Mouse (Mus musculus): Measurements from ENCODE around the gene Gm20532. TPM values are rescaled to one million over a fixed set of nuclear protein-coding genes. Genes with fewer than 3 reads are reported as not detected.

The Gm20532 gene
- polyA plus RNA-seq, 2 experiments = not detected

DNA sequence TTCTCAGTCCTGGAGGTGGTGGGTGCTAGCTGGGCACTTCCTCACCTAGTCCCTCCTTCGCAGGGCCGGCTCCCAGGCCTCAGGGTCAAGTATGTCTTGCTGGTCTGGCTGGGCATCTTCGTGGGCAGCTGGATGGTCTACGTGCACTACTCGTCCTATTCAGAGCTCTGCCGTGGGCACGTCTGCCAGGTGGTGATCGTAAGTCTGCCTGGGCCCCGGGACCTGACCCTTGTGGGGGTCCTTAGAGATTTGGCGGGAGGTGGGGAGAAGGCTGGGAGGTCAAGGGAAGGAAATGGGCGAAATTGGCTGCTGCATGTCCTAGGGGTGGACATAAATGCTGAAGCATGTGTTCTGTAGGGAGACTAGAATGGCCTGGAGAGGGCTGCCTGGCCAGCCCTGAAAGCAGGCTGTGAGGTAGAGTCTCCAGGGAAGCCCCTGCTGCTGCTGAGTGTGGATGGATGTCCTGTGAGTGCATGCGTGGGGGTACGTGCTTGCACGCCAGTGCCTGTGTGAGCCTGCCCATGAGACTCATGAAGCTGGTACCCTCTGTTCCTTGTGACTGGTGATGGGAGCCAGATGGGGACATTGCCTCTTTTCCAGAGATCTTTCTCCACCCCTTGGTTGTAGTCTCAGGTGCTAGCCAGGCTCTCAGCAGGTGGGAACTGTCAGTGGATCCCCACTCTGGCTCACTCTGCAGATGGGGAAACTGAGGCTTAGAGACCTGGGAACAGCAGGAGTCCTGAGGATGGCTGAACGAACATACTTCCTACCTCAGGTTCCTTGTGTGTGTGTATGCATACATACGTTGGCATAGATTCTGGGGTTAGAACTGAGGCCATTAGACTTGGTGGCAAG, 46.3 kb downstream of the Gm20532 start:
- H3K27me3 ChIP-seq (ENCODE audit: control insufficient read depth, insufficient read depth, low read length) = peaks cover 9% of the 10 kb centered on the region
- DNase-seq (ENCODE audit: low read depth in 3 of 3, low spot score in 3 of 3) (no peak), ATAC-seq (ENCODE audit: insufficient read depth) (no peak)
- TF ChIP-seq CTCF (IDR thresholded peaks at IDR 0.05; ENCODE audit: low read depth) (no peak), EP300 (IDR thresholded peaks at IDR 0.05; ENCODE audit: low read depth) (no peak)
- no peaks in the 10 kb centered on the region for H3K9me3 ChIP-seq (ENCODE audit: control insufficient read depth, low read length)
- 67% methylated on average over 16 of the region's 16 CpGs for WGBS (ENCODE audit: insufficient replicate concordance)
- no peak overlapping the region for H3K4me3 ChIP-seq (ENCODE audit: insufficient read depth in 1 of 2, low read depth in 2 of 2, low read length in 2 of 2)
- no peak overlapping the region for H3K27ac ChIP-seq
- no peak overlapping the region for H3K4me2 ChIP-seq (ENCODE audit: low read depth)
- peaks cover 17% of the 10 kb centered on the region for H3K36me3 ChIP-seq (replicated peaks; ENCODE audit: control insufficient read depth, insufficient read depth, low read depth)
- peaks cover 0 to 1% of the 10 kb centered on the region in 2 experiments; a peak in 1 of 4 replicates for H3K4me1 ChIP-seq (replicated peaks; ENCODE audit: control insufficient read depth in 2 of 2, insufficient read depth in 2 of 2, low read length in 1 of 2)
- no peak overlapping the region for H3K9ac ChIP-seq (replicated peaks)

GRCm38 (mm10) chr2:26633953-26634530, 47.6 kb downstream of the Gm20532 start:
- Histone ChIP-seq H3K27ac (no peak overlapping the region), H3K4me1 (replicated peaks; ENCODE audit: control insufficient read depth in 2 of 2, insufficient read depth in 2 of 2, low read length in 1 of 2) (peaks cover 7 to 14% of the 10 kb centered on the region in 2 experiments), H3K36me3 (replicated peaks; ENCODE audit: control insufficient read depth, insufficient read depth, low read depth) (peaks cover 22% of the 10 kb centered on the region), H3K4me2 (ENCODE audit: low read depth) (no peak overlapping the region), H3K9ac (replicated peaks) (no peak overlapping the region), H3K9me3 (ENCODE audit: control insufficient read depth, low read length) (no peaks in the 10 kb centered on the region), H3K27me3 (ENCODE audit: control insufficient read depth, insufficient read depth, low read length) (peaks cover under 1% of the 10 kb centered on the region; the same call in 1 of the 2 replicates), H3K4me3 (ENCODE audit: insufficient read depth in 1 of 2, low read depth in 2 of 2, low read length in 2 of 2) (no peak overlapping the region)
- WGBS (ENCODE audit: insufficient replicate concordance) = 50% methylated on average over 4 of the region's 4 CpGs
- ATAC-seq (ENCODE audit: insufficient read depth) = peak; percentile 8; the same call in 1 of the 2 replicates
- DNase-seq (ENCODE audit: low read depth in 3 of 3, low spot score in 3 of 3) = no peak
- no peak for TF ChIP-seq CTCF (IDR thresholded peaks at IDR 0.05; ENCODE audit: low read depth)
- TF ChIP-seq EP300 (IDR thresholded peaks at IDR 0.05; ENCODE audit: low read depth) = no peak

DNA sequence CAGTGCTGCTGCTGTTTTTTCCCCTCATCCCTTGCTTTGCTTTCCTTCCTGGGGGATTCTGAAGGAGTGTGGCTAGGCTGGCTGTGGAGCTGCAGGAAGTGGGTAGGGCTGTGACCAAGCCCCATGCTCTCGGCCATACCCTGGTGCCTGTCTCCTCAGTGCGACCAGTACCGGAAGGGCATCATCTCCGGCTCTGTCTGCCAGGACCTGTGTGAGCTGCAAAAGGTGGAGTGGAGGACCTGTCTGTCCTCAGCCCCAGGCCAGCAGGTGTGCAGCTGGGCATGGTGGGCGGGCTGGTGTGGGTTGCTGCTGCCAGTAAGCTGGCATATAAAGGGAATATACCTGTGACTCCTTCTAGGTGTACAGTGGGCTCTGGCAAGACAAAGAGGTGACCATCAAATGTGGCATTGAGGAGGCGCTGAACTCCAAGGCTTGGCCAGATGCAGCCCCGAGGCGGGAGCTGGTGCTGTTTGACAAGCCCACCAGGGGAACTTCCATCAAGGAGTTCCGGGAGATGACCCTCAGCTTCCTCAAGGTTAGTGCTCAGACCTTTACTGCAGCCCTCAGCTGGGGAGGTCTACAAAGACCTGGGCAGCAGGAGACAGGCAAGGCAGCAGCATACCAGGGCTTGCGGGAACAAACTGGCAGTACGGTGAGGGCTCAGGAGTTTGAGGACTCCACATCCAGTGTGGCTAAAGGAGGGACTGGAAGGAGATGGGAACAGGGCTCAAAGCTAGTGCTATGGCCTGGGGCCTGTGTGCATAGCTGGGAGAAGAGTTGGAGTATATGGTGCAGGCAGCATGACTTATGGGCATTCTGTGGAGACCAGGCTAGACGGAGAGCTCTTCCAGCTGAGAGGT, 48.4 kb downstream of the Gm20532 start:
- H3K27me3 ChIP-seq (ENCODE audit: control insufficient read depth, insufficient read depth, low read length) = no peaks in the 10 kb centered on the region
- no peak; the same call in 1 of the 2 replicates for ATAC-seq (ENCODE audit: insufficient read depth)
- no peak overlapping the region for H3K4me3 ChIP-seq (ENCODE audit: insufficient read depth in 1 of 2, low read depth in 2 of 2, low read length in 2 of 2)
- H3K9ac ChIP-seq (replicated peaks) = no peak overlapping the region
- 31% methylated on average over 12 of the region's 12 CpGs for WGBS (ENCODE audit: insufficient replicate concordance)
- H3K4me2 ChIP-seq (ENCODE audit: low read depth) = no peak overlapping the region
- no peak overlapping the region for H3K27ac ChIP-seq
- TF ChIP-seq CTCF (IDR thresholded peaks at IDR 0.05; ENCODE audit: low read depth) (no peak), EP300 (IDR thresholded peaks at IDR 0.05; ENCODE audit: low read depth) (no peak)
- no peaks in the 10 kb centered on the region for H3K9me3 ChIP-seq (ENCODE audit: control insufficient read depth, low read length)
- peaks cover 7 to 15% of the 10 kb centered on the region in 2 experiments for H3K4me1 ChIP-seq (replicated peaks; ENCODE audit: control insufficient read depth in 2 of 2, insufficient read depth in 2 of 2, low read length in 1 of 2)
- no peak for DNase-seq (ENCODE audit: low read depth in 3 of 3, low spot score in 3 of 3)
- H3K36me3 ChIP-seq (replicated peaks; ENCODE audit: control insufficient read depth, insufficient read depth, low read depth) = peaks cover 22% of the 10 kb centered on the region

- H3K27ac ChIP-seq = no peak overlapping the region
- TF ChIP-seq EP300 (IDR thresholded peaks at IDR 0.05; ENCODE audit: low read depth) (no peak), CTCF (IDR thresholded peaks at IDR 0.05; ENCODE audit: low read depth) (no peak)
- H3K27me3 ChIP-seq (ENCODE audit: control insufficient read depth, insufficient read depth, low read length) = no peaks in the 10 kb centered on the region
- H3K4me2 ChIP-seq (ENCODE audit: low read depth) = no peak overlapping the region
- H3K9ac ChIP-seq (replicated peaks) = no peak overlapping the region
- ATAC-seq (ENCODE audit: insufficient read depth) (peak; percentile 6; the same call in 1 of the 2 replicates), DNase-seq (ENCODE audit: low read depth in 3 of 3, low spot score in 3 of 3) (no peak)
- no peak overlapping the region for H3K4me3 ChIP-seq (ENCODE audit: insufficient read depth in 1 of 2, low read depth in 2 of 2, low read length in 2 of 2)
- no peaks in the 10 kb centered on the region for H3K9me3 ChIP-seq (ENCODE audit: control insufficient read depth, low read length)
- H3K4me1 ChIP-seq (replicated peaks; ENCODE audit: control insufficient read depth in 2 of 2, insufficient read depth in 2 of 2, low read length in 1 of 2) = peaks cover 7 to 20% of the 10 kb centered on the region in 2 experiments
- H3K36me3 ChIP-seq (replicated peaks; ENCODE audit: control insufficient read depth, insufficient read depth, low read depth) = peaks cover 22% of the 10 kb centered on the region
- WGBS (ENCODE audit: insufficient replicate concordance) = 57% methylated on average over 21 of the region's 21 CpGs
These were observed 49.3 kb downstream of the Gm20532 start for GRCm38 (mm10) chr2:26635489-26636324.
